Mouse (Mus musculus): Measurements from ENCODE around the gene Ttc26. TPM values are rescaled to one million over a fixed set of nuclear protein-coding genes. Genes with fewer than 3 reads are reported as not detected.

Gene Ttc26
- polyA plus RNA-seq, 1 experiment from 2014 or later, result 13.4 TPM

GRCm38 (mm10) chr6:38344006-38344670, 37.1 kb upstream of the Ttc26 start:
- no peaks in the 10 kb centered on the region for H3K4me1 ChIP-seq (ENCODE audit: control insufficient read depth, insufficient read depth, low read length)
- DNase-seq (ENCODE audit: low spot score), result no peak
- no peak for ATAC-seq (ENCODE audit: insufficient number of reproducible peaks, low FRiP score, low TSS enrichment, low read depth)
- H3K27ac ChIP-seq (replicated peaks; ENCODE audit: low read depth, low read length), result no peak overlapping the region
- no peaks in the 10 kb centered on the region for H3K27me3 ChIP-seq (ENCODE audit: control insufficient read depth, insufficient read depth, low read length)
- H3K36me3 ChIP-seq (ENCODE audit: control insufficient read depth, insufficient read depth, low read length), result no peaks in the 10 kb centered on the region
- H3K4me3 ChIP-seq (ENCODE audit: low read depth, low read length), result no peak overlapping the region
- H3K9ac ChIP-seq (ENCODE audit: low read length), result no peak overlapping the region
- 82% methylated on average over 7 of the region's 7 CpGs for WGBS
- no peak overlapping the region for H3K4me2 ChIP-seq (ENCODE audit: low read depth, severe bottlenecking)
- H3K9me3 ChIP-seq (ENCODE audit: control insufficient read depth, low read length), result no peaks in the 10 kb centered on the region

- no peak overlapping the region for H3K4me3 ChIP-seq (ENCODE audit: low read depth, low read length)
- no peak overlapping the region for H3K4me2 ChIP-seq (ENCODE audit: low read depth, severe bottlenecking)
- H3K27ac ChIP-seq (replicated peaks; ENCODE audit: low read depth, low read length), result no peak overlapping the region
- ATAC-seq (ENCODE audit: insufficient number of reproducible peaks, low FRiP score, low TSS enrichment, low read depth), result no peak
- 52% methylated on average over 7 of the region's 7 CpGs for WGBS
- H3K36me3 ChIP-seq (ENCODE audit: control insufficient read depth, insufficient read depth, low read length), result no peaks in the 10 kb centered on the region
- H3K4me1 ChIP-seq (ENCODE audit: control insufficient read depth, insufficient read depth, low read length), result no peaks in the 10 kb centered on the region
- no peak overlapping the region for H3K9ac ChIP-seq (ENCODE audit: low read length)
- peaks cover 3% of the 10 kb centered on the region; the same call in 1 of the 2 replicates for H3K27me3 ChIP-seq (ENCODE audit: control insufficient read depth, insufficient read depth, low read length)
- no peaks in the 10 kb centered on the region for H3K9me3 ChIP-seq (ENCODE audit: control insufficient read depth, low read length)
- no peak for DNase-seq (ENCODE audit: low spot score)
Observed at GRCm38 (mm10) chr6:38345796-38346195, 35.5 kb upstream of the Ttc26 start.

GRCm38 (mm10) chr6:38347875-38348274, 33.4 kb upstream of the Ttc26 start:
- Histone ChIP-seq H3K4me3 (ENCODE audit: low read depth, low read length) (no peak overlapping the region), H3K9me3 (ENCODE audit: control insufficient read depth, low read length) (no peaks in the 10 kb centered on the region), H3K4me2 (ENCODE audit: low read depth, severe bottlenecking) (no peak overlapping the region), H3K36me3 (ENCODE audit: control insufficient read depth, insufficient read depth, low read length) (no peaks in the 10 kb centered on the region), H3K9ac (ENCODE audit: low read length) (no peak overlapping the region), H3K4me1 (ENCODE audit: control insufficient read depth, insufficient read depth, low read length) (no peaks in the 10 kb centered on the region), H3K27me3 (ENCODE audit: control insufficient read depth, insufficient read depth, low read length) (peaks cover 17% of the 10 kb centered on the region), H3K27ac (replicated peaks; ENCODE audit: low read depth, low read length) (no peak overlapping the region)
- ATAC-seq (ENCODE audit: insufficient number of reproducible peaks, low FRiP score, low TSS enrichment, low read depth) (no peak), DNase-seq (ENCODE audit: low spot score) (no peak)
- 85% methylated on average over 5 of the region's 5 CpGs for WGBS

- ATAC-seq (ENCODE audit: insufficient number of reproducible peaks, low FRiP score, low TSS enrichment, low read depth) (no peak), DNase-seq (ENCODE audit: low spot score) (no peak)
- Histone ChIP-seq H3K4me1 (ENCODE audit: control insufficient read depth, insufficient read depth, low read length) (no peaks in the 10 kb centered on the region), H3K9ac (ENCODE audit: low read length) (no peak overlapping the region), H3K9me3 (ENCODE audit: control insufficient read depth, low read length) (no peaks in the 10 kb centered on the region), H3K27ac (replicated peaks; ENCODE audit: low read depth, low read length) (no peak overlapping the region), H3K27me3 (ENCODE audit: control insufficient read depth, insufficient read depth, low read length) (peaks cover 26% of the 10 kb centered on the region), H3K36me3 (ENCODE audit: control insufficient read depth, insufficient read depth, low read length) (no peaks in the 10 kb centered on the region), H3K4me2 (ENCODE audit: low read depth, severe bottlenecking) (no peak overlapping the region), H3K4me3 (ENCODE audit: low read depth, low read length) (no peak overlapping the region)
- 89% methylated on average over 6 of the region's 6 CpGs for WGBS
Observed at GRCm38 (mm10) chr6:38348811-38349453, 32.3 kb upstream of the Ttc26 start.

DNA sequence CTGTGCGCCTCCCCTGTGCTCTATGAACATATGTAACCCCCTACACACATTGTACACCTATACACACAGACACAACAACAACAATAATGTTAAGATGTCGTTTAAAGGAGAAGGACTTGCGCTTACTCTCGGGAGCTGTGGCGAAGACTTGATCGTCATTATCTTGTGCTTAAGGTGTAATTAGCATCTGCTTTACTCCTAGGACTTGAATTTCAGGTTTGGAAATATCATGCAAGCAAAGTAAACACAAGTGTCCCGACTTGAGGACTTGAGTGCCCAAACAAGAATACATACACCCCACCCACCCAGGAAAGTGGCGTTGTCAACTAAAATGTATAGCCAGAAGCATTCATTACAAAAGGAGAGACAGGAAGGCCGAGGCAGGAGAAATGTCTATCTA, 31.5 kb upstream of the Ttc26 start:
- Histone ChIP-seq H3K36me3 (ENCODE audit: control insufficient read depth, insufficient read depth, low read length) (no peaks in the 10 kb centered on the region), H3K4me1 (ENCODE audit: control insufficient read depth, insufficient read depth, low read length) (no peaks in the 10 kb centered on the region), H3K9me3 (ENCODE audit: control insufficient read depth, low read length) (no peaks in the 10 kb centered on the region), H3K27ac (replicated peaks; ENCODE audit: low read depth, low read length) (no peak overlapping the region), H3K4me3 (ENCODE audit: low read depth, low read length) (no peak overlapping the region), H3K4me2 (ENCODE audit: low read depth, severe bottlenecking) (no peak overlapping the region), H3K27me3 (ENCODE audit: control insufficient read depth, insufficient read depth, low read length) (peaks cover 35% of the 10 kb centered on the region), H3K9ac (ENCODE audit: low read length) (no peak overlapping the region)
- 75% methylated on average over 9 of the region's 9 CpGs for WGBS
- ATAC-seq (ENCODE audit: insufficient number of reproducible peaks, low FRiP score, low TSS enrichment, low read depth) (no peak), DNase-seq (ENCODE audit: low spot score) (no peak)

GRCm38 (mm10) chr6:38351930-38352329, 29.3 kb upstream of the Ttc26 start:
- no peak overlapping the region for H3K4me2 ChIP-seq (ENCODE audit: low read depth, severe bottlenecking)
- no peak overlapping the region for H3K9ac ChIP-seq (ENCODE audit: low read length)
- H3K27ac ChIP-seq (replicated peaks; ENCODE audit: low read depth, low read length), result no peak overlapping the region
- H3K4me1 ChIP-seq (ENCODE audit: control insufficient read depth, insufficient read depth, low read length), result no peaks in the 10 kb centered on the region
- H3K4me3 ChIP-seq (ENCODE audit: low read depth, low read length), result no peak overlapping the region
- no peaks in the 10 kb centered on the region for H3K36me3 ChIP-seq (ENCODE audit: control insufficient read depth, insufficient read depth, low read length)
- no peaks in the 10 kb centered on the region for H3K9me3 ChIP-seq (ENCODE audit: control insufficient read depth, low read length)
- 62% methylated on average over 4 of the region's 4 CpGs for WGBS
- ATAC-seq (ENCODE audit: insufficient number of reproducible peaks, low FRiP score, low TSS enrichment, low read depth) (no peak), DNase-seq (ENCODE audit: low spot score) (no peak)
- H3K27me3 ChIP-seq (ENCODE audit: control insufficient read depth, insufficient read depth, low read length), result peaks cover 51% of the 10 kb centered on the region

DNA sequence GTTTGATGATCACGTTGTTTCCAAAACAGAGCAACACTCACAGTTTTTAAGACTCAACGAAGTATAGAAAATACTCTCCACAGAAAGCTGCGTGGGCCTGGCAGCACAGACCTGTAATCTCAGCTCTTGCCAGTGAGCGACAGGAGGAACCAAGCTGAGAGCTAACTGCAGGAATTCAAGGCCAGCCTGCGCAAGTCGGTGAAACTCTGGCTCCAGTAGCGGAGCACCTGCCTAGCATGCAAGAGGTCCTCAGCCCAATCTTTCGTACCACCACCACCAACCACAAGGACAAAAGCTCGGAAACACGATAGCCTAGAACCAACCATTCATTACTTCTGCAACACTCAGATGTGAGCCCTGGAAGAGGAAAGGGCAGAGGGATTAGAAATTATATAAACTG, 28.8 kb upstream of the Ttc26 start:
- no peaks in the 10 kb centered on the region for H3K4me1 ChIP-seq (ENCODE audit: control insufficient read depth, insufficient read depth, low read length)
- no peak overlapping the region for H3K27ac ChIP-seq (replicated peaks; ENCODE audit: low read depth, low read length)
- DNase-seq (ENCODE audit: low spot score) (peak; percentile 54), ATAC-seq (ENCODE audit: insufficient number of reproducible peaks, low FRiP score, low TSS enrichment, low read depth) (no peak)
- H3K4me3 ChIP-seq (ENCODE audit: low read depth, low read length), result no peak overlapping the region
- no peak overlapping the region for H3K4me2 ChIP-seq (ENCODE audit: low read depth, severe bottlenecking)
- H3K9ac ChIP-seq (ENCODE audit: low read length), result no peak overlapping the region
- WGBS, result 11% methylated on average over 10 of the region's 10 CpGs
- peaks cover 51% of the 10 kb centered on the region for H3K27me3 ChIP-seq (ENCODE audit: control insufficient read depth, insufficient read depth, low read length)
- H3K9me3 ChIP-seq (ENCODE audit: control insufficient read depth, low read length), result no peaks in the 10 kb centered on the region
- no peaks in the 10 kb centered on the region for H3K36me3 ChIP-seq (ENCODE audit: control insufficient read depth, insufficient read depth, low read length)

DNA sequence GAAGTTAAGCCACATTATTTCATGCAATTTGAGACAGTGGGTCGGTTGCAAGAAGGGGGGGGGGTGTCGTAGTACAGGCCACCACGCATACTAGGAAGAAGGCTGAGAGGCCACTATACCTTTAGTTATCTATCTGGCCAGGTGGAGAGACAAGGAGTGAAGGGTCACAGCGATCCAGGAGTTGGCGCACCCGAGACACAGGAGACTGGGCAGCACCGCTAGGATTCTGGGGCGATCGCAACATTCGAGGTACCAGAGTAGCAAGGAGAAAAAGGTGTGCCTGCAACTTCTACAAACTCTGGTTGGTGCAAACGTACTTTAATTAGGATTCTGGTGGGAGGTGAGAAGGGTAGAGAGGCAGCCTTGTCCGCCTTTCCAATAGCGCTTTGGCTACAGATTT, 28.1 kb upstream of the Ttc26 start:
- Histone ChIP-seq H3K4me2 (ENCODE audit: low read depth, severe bottlenecking) (peak overlapping the region; percentile 58; the same call in 1 of the 2 replicates), H3K9ac (ENCODE audit: low read length) (no peak overlapping the region), H3K27ac (replicated peaks; ENCODE audit: low read depth, low read length) (no peak overlapping the region), H3K36me3 (ENCODE audit: control insufficient read depth, insufficient read depth, low read length) (no peaks in the 10 kb centered on the region), H3K9me3 (ENCODE audit: control insufficient read depth, low read length) (no peaks in the 10 kb centered on the region), H3K4me1 (ENCODE audit: control insufficient read depth, insufficient read depth, low read length) (no peaks in the 10 kb centered on the region), H3K4me3 (ENCODE audit: low read depth, low read length) (peak overlapping the region; percentile 47; the same call in 1 of the 2 replicates), H3K27me3 (ENCODE audit: control insufficient read depth, insufficient read depth, low read length) (peaks cover 51% of the 10 kb centered on the region)
- DNase-seq (ENCODE audit: low spot score) (peak; percentile 34), ATAC-seq (ENCODE audit: insufficient number of reproducible peaks, low FRiP score, low TSS enrichment, low read depth) (no peak)
- 8% methylated on average over 13 of the region's 13 CpGs for WGBS
